Mouse (Mus musculus) T-helper 1 cell (primary cell): ENCODE measurements around the gene Il27ra.
"Not testable (repeated sequence)": the region's sequence is repeated elsewhere in the genome, so short reads cannot be mapped to it uniquely, and the experiment has no call there.

Experiments
- in situ Hi-C: fragments of 300-600 bp; cut with MboI, MseI; formaldehyde crosslinking; loops from one replicate; pipeline ENCODE4 v1.15.1; 2025; ENCODE audit warnings: high pct_unique_total_duplicates

Gene Il27ra

GRCm38 (mm10) chr8:84021096-84021495 is 21.3 kb downstream of the Il27ra start, which contains the start of gene Palm3:
Gene Palm3 (plus strand): TSS chr8:84021471.
- in situ Hi-C loops = no loop called here

DNA sequence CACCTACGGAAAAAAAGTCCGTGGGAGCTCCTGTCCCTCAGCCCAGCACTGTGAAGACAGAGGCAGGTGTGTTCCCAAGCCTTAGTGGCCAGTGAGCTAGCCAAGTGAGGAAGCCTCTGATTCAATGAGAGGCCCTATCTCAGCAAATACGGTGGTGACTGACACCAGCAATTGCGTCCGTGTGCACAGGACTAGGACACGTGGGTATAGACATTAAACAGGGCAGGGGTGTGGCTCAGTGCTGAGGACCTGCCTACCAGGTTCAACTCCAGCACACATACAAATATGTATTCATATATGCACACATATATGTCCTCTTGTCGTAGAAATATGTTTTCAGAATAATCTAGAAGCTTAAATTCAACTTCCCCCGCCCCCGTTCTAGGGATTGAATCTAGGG is 22.7 kb downstream of the Il27ra start:
- in situ Hi-C loops = loop anchor here (10.0 kb wide), 1 partner anchor 345 kb away; no protein-coding TSS in a partner anchor

DNA sequence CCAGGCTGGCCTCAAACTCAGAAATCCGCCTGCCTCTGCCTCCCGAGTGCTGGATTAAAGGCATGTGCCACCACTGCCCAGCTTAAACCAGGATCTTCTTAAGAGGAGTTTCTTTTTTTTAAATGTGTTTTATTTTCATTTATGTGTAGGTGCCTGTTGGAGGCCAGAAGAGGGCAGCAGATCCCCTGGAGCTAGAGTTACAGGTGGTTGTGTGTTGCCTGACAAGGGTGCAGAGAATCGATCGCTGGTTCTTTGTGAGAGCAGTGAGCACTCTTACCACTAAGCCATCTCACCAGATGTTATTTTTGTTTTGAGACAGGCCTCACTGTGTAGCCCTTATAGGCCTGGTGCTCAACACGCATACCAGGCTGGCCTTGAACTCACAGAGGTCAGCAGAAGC is 26.6 kb downstream of the Il27ra start:
- in situ Hi-C loops = loop anchor here (10.0 kb wide), 1 partner anchor 349 kb away; no protein-coding TSS in a partner anchor

GRCm38 (mm10) chr8:84012499-84013165 is 29.8 kb downstream of the Il27ra start:
- in situ Hi-C loops = loop anchor here (10.0 kb wide), 1 partner anchor 352 kb away; no protein-coding TSS in a partner anchor

DNA sequence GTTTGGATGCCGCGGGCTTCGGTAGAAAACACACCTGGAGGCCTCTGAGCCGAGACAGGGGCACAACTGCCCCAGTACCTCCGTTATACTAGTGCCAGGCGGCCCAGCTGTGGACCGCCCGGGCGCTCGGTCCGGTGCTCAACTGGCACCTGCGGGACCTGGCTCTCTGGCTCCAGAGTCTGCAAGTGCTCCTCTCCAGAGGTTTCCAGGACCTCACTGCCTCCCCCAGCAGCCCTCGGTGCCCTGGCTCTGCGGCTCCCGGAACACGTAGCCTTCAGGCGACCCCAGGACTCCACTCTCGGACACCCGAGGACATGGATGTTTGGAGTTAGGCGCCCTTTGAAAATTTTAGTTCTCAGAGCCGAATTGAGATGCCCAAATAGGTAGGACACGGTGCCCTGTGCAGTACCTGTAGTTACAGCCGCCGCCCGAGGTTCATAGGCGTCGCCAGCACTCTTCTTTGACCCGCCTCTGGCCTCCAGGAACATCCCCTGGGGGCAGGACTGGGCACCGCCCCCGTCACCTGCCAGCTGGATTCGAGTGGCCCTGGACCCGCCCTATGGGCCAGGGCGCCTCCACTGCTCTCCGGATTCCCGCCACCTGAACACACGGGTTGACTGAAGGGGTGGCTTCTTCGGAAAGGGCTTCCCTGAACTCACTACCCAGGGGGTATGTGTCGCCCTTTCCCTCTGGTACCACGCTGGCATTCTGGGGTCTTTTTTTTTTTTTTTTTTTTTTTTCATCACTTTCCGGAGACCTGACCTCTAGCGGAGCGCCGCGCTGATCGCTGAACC is 30.5 kb downstream of the Il27ra start, which contains the start of gene 2210011C24Rik:
Gene 2210011C24Rik, minus strand, starts transcription at position 467 of the 794 bp plus-strand sequence.
- in situ Hi-C loops = loop anchor here (10.0 kb wide), 1 partner anchor 353 kb away; no protein-coding TSS in a partner anchor

GRCm38 (mm10) chr8:84010625-84011611 is 31.5 kb downstream of the Il27ra start:
- in situ Hi-C loops = loop anchor here (10.0 kb wide), 1 partner anchor 354 kb away; no protein-coding TSS in a partner anchor

- in situ Hi-C loops = loop anchor here (10.0 kb wide), 1 partner anchor 355 kb away; no protein-coding TSS in a partner anchor
Measured at GRCm38 (mm10) chr8:84009876-84010275, 32.5 kb downstream of the Il27ra start.

DNA sequence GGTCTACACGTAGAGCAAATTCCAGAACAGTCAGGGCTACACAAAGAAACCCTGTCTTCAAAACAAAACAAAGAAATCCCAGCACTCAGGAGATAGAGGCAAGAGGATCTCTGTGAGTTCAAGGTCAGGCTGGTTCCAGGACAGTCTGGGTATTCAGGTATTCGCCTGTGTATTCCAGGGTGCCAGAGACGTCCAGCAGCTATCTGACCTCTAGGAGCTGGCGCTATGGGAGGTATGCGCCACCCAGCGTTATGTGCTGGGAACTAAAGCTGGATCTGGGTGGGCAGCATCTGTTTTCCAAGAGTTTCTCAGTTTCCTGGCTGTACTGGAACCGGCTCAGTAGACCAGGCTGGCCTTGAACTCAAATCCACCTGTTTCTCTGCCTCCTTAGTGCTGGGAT is 34.0 kb downstream of the Il27ra start:
- in situ Hi-C loops = no loop called here

DNA sequence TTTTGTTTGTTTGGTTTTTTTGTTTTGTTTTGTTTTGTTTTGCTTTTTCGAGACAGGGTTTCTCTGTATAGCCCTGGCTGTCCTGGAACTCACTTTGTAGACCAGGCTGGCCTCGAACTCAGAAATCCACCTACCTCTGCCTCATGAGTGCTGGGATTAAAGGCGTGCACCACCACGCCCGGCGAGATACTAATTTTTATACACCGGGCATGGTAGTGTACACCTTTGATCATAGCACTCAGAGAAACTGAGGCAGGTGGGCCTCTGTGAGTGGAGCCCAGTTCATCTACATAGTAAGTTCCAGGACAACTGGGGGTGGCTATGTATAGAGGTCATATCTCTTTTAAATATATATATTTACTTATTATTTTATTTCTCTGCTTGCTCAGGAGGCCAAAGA is 36.9 kb downstream of the Il27ra start:
- in situ Hi-C loops = not testable (repeated sequence)

- in situ Hi-C loops = no loop called here
Measured at GRCm38 (mm10) chr8:84004533-84005201, 37.7 kb downstream of the Il27ra start.

DNA sequence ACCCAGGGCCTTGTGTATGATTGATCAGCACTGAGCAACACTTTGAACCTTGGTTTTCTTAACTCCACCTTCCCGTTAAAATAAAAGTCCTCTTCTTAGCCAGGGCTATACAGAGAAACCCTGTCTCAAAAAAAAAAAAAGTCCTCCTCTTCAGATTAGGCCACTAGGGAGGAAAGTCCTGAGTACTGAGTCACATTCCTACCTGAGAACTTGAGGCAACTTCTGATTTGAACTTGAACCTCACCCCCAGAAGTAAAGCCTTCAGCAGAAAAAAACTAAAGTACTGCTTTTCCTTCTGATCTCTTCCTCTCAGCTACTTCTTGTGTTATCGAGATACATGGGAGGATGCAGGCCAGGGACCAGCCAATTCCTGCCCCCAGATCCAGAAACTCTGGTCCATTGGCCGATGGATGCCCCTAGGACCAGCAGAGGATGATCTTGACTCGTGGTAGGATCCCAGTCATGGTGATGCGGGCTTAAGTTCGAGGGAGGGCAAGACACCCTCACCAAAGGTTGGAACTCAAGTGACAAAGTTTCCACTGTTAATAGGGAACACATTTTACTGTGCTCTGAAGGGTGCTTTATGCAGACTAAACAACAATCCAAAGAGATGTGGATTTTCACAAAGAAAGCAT is 38.7 kb downstream of the Il27ra start:
- in situ Hi-C loops = no loop called here

DNA sequence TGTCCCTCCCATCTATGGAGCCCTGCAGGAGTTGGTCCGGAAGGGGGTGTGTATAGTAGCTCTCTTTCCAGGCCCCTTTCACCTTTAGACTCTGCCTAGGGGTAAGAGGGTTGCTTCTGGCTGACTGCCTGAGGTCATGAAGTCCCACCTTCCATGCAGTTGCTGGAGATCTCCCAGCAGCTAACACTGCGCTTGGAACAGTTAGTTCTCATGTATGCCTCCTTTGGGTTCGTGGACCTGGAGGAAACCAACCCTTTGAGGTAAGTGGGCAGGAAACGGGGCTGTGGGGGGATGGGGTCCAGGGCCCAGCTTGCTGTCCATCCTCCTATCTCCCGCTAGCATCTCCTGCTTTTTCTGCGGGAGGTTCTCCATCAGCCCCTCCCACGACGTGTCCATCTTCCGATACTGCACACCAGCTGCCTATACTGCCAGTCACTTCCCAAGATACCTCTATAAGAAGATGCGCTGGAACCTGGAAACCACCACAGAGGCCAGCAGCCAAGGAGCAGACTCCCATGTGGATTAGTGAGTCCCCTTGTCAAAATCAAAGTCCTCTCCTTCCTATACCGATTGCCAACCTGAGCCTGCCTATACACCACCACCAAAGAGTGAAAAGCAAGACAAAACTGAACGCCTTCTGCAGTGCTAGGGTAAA is 39.3 kb downstream of the Il27ra start:
- in situ Hi-C loops = no loop called here

- in situ Hi-C loops = no loop called here
Measured at GRCm38 (mm10) chr8:84001281-84002000, 40.9 kb downstream of the Il27ra start, which contains the start of gene 1700067K01Rik. Gene 1700067K01Rik (plus strand): TSS chr8:84001502.

- in situ Hi-C loops = no loop called here
Measured at GRCm38 (mm10) chr8:83999825-84000224, 42.6 kb downstream of the Il27ra start.

DNA sequence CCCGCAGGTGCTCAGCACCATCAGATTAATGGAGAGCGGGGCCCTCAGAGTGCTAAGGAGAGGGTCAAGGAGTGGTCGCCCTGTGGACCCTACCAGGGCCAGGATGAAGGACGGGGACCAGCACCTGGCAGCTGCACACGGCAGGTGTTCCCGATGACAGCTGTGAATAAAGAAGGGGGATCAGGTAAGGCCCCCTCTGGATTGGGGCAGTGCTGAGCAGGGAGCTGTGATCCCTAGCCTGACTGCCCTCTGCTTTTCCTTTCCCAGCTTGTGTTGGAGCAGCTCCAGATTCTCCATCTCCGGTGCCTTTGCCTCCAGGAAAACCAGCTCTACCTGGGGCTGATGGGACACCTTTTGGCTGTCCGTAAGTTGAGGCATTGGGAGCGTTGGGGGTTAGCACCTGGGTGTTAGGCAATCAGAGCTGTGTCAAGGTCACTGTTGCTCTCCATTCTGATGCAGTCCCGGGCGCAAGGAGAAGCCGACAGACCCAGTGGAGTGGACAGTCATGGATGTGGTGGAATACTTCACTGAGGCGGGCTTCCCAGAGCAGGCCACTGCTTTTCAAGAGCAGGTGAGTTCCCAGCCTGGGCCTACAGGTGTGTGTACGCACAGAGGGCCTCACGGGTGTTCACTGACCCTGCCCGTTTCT is 43.2 kb downstream of the Il27ra start:
- in situ Hi-C loops = no loop called here

DNA sequence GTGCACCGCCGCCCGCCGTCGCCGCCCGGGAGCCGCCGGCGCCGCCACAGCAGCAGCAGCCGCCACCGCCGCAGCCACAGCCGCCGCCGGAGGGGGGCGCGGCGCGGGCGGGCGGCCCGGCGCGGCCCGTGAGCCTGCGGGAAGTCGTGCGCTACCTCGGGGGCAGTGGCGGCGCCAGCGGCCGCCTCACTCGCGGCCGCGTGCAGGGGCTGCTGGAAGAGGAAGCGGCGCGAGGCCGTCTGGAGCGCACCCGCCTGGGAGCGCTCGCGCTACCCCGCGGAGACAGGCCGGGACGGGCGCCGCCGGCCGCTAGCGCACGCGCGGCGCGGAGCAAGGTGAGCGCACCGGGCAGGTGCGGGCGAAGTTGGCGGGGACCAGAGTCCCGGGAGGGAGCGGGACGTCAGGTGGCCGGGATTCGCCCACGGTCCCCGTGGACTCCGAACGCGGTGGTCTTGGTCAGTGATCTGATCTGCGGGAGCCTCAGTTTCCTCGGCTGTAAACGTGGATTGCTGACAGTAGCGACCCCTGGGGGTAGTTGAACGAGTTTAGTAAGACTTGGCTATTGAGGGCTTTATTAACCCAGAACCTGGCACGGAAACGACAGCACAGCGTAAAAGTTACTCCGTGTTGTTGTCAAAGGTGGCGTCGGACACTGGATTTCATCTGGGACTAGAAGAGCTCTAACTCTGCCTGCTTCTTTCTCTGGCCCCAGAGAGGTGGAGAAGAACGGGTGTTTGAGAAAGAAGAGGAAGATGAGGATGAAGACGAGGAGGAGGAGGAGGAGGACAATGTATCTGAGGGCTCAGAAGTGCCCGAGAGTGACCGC is 43.9 kb downstream of the Il27ra start:
- in situ Hi-C loops = no loop called here

DNA sequence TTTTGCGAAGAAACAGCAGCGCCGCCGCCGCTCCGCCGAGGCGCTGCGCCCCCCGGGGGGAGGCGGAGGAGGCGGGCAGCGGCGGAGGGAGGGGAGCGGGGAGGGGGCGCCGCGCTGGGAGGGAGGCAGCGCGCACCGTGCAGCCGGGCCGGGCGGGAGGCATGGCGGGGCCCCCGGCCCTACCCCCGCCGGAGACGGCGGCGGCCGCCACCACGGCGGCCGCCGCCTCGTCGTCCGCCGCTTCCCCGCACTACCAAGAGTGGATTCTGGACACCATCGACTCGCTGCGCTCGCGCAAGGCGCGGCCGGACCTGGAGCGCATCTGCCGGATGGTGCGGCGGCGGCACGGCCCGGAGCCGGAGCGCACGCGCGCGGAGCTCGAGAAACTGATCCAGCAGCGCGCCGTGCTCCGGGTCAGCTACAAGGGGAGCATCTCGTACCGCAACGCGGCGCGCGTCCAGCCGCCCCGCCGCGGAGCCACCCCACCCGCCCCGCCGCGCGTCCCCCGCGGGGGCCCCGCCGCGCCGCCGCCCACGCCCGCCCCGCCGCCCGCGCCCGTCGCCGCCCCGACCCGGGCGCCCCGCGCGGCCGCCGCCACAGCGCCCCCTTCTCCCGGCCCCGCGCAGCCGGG is 44.8 kb downstream of the Il27ra start, which contains the start of gene Samd1:
Gene Samd1, plus strand, starts transcription at position 162 of the 631 bp plus-strand sequence.
- in situ Hi-C loops = no loop called here
